14 mouse cellular contexts compared by ENCODE assay signal in the genomic region with DNA sequence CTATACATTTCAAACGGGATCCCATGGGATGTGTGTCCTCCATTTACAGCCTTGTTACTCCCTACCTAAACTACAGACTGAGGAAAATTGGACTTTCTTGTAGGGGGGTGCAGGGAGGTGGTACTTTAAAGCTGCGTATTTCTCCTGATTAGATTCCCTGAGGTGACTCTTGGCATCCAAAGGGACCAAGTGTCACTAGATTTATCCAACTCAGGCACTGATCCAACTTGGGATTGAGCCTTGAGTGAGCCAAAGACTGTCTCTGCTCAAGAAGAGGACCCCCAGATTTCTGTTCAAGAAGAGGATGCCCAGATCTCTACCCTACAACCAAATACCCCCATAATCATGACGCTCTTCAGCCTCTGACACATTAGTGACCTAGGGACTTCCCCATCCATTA.
"Had no signal": no experiment of that assay in that cellular context is flagged by ENCODE, and none has a peak within 500 bp of the region (broad histone marks: within the 10 kb centered on the region; RNA-seq: fewer than 3 reads in every experiment).

No protein-coding gene starts in this region.

- DNase-seq: cerebellum, adult 8-10 months; cerebellum, adult 9-10 months; cerebellum, postnatal 25 days; cerebellum, postnatal 36 days; embryo, embryonic 11 days; forebrain, postnatal 0 days; gastrocnemius, adult 2 months; gastrocnemius, postnatal 10 days; gastrocnemius, postnatal 14 days; gastrocnemius, postnatal 25 days; gastrocnemius, postnatal 36 days; heart, adult 11 months; heart, adult 18-20 months; heart, adult 2 months had no signal
